Comparison of ENCODE assay signal across 22 mouse cellular contexts in the genomic region with DNA sequence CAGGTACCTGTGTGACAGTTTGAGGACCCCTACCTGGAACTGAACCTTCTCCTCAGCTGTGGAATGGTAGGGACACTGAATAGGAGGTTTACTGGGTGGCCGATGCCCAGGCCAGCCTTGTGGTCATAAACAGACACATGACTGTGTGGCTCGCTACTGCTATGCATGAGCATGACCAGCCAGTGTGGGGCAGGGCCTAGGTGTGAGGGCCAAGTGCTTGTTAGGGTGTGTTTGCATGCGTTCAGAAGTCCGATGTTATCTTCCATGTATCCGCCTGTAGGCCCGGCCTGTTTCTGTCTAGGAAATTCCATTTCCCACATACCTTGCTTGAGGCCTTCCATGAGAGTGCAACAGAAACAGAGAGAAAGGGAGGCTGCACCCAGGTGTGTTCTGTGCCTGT. TPM values are rescaled to one million over a fixed set of nuclear protein-coding genes. Genes with fewer than 3 reads are reported as not detected.
DNase-seq lines count a peak whose midpoint lies in the region; ATAC-seq lines count a peak whose summit lies in the region.
"Had no signal": no experiment of that assay in that cellular context is flagged by ENCODE, and none has a peak within 500 bp of the region (broad histone marks: within the 10 kb centered on the region; RNA-seq: fewer than 3 reads in every experiment).

No protein-coding gene starts in this region.

- no peak overlapping the region for H3K4me2 ChIP-seq in intestine, embryonic 16.5 days (ENCODE audit: low read depth, low read length)
- H3K4me2 ChIP-seq in intestine, embryonic 15.5 days (replicated peaks) = no peak overlapping the region
- H3K4me2 ChIP-seq in midbrain, embryonic 11.5 days = no peak overlapping the region
- H3K4me2 ChIP-seq in midbrain, embryonic 16.5 days (ENCODE audit: low read length) = no peak overlapping the region
- H3K4me2 ChIP-seq in limb, embryonic 13.5 days (replicated peaks) = no peak overlapping the region
- no peak overlapping the region for H3K4me2 ChIP-seq in stomach, embryonic 16.5 days (ENCODE audit: low read depth, low read length)
- H3K4me2 ChIP-seq: forebrain, embryonic 13.5 days; heart, embryonic 12.5 days had no signal

- H3K36me3 ChIP-seq in intestine, embryonic 16.5 days (ENCODE audit: control insufficient read depth, insufficient read depth, low read length) = no peaks in the 10 kb centered on the region
- H3K36me3 ChIP-seq in intestine, embryonic 15.5 days = no peaks in the 10 kb centered on the region
- H3K36me3 ChIP-seq in midbrain, embryonic 11.5 days (ENCODE audit: control insufficient read depth, insufficient read depth, low read length) = no peaks in the 10 kb centered on the region
- H3K36me3 ChIP-seq in midbrain, embryonic 16.5 days (ENCODE audit: control insufficient read depth, insufficient read depth, low read length) = no peaks in the 10 kb centered on the region
- H3K36me3 ChIP-seq in limb, embryonic 13.5 days = no peaks in the 10 kb centered on the region
- H3K36me3 ChIP-seq in stomach, embryonic 16.5 days (ENCODE audit: control insufficient read depth, insufficient read depth, low read length) = no peaks in the 10 kb centered on the region
- H3K36me3 ChIP-seq: heart, embryonic 12.5 days had no signal

- 69% methylated on average over 6 of the region's 6 CpGs for WGBS in intestine, embryonic 16.5 days
- WGBS in intestine, embryonic 15.5 days = 70% methylated on average over 6 of the region's 6 CpGs
- WGBS in midbrain, embryonic 11.5 days = 90% methylated on average over 6 of the region's 6 CpGs
- WGBS in midbrain, embryonic 16.5 days = 88% methylated on average over 6 of the region's 6 CpGs
- WGBS in limb, embryonic 13.5 days = 87% methylated on average over 6 of the region's 6 CpGs
- 72% methylated on average over 6 of the region's 6 CpGs for WGBS in stomach, embryonic 16.5 days

- no peak overlapping the region for H3K27ac ChIP-seq in intestine, embryonic 16.5 days (ENCODE audit: low read length)
- H3K27ac ChIP-seq in intestine, embryonic 15.5 days = no peak overlapping the region
- H3K27ac ChIP-seq in midbrain, embryonic 11.5 days (ENCODE audit: low read depth, low read length) = no peak overlapping the region
- H3K27ac ChIP-seq in midbrain, embryonic 16.5 days (ENCODE audit: low read length) = no peak overlapping the region
- H3K27ac ChIP-seq in limb, embryonic 13.5 days = no peak overlapping the region
- H3K27ac ChIP-seq in stomach, embryonic 16.5 days (ENCODE audit: low read length) = peak overlapping the region; percentile 26; the same call in 1 of the 2 replicates
- H3K27ac ChIP-seq: forebrain, embryonic 13.5 days had no signal

- H3K27me3 ChIP-seq in intestine, embryonic 16.5 days (replicated peaks; ENCODE audit: control insufficient read depth, insufficient read depth, low read length) = no peaks in the 10 kb centered on the region
- H3K27me3 ChIP-seq in intestine, embryonic 15.5 days (replicated peaks) = no peaks in the 10 kb centered on the region
- no peaks in the 10 kb centered on the region for H3K27me3 ChIP-seq in midbrain, embryonic 11.5 days (ENCODE audit: control insufficient read depth, insufficient read depth, low read length)
- H3K27me3 ChIP-seq in midbrain, embryonic 16.5 days (ENCODE audit: control insufficient read depth, insufficient read depth, low read depth, low read length) = no peaks in the 10 kb centered on the region
- H3K27me3 ChIP-seq in limb, embryonic 13.5 days = no peaks in the 10 kb centered on the region
- no peaks in the 10 kb centered on the region for H3K27me3 ChIP-seq in stomach, embryonic 16.5 days (ENCODE audit: control insufficient read depth, insufficient read depth, low read length)
- H3K27me3 ChIP-seq: forebrain, embryonic 13.5 days had no signal

- no peak overlapping the region for H3K9ac ChIP-seq in intestine, embryonic 16.5 days (ENCODE audit: low read depth, low read length)
- H3K9ac ChIP-seq in intestine, embryonic 15.5 days = no peak overlapping the region
- peak overlapping the region; percentile 49 for H3K9ac ChIP-seq in midbrain, embryonic 11.5 days (ENCODE audit: low read length)
- no peak overlapping the region for H3K9ac ChIP-seq in midbrain, embryonic 16.5 days (ENCODE audit: low read depth, low read length)
- 0 out of 2 replicates have a peak overlapping the region, but pooled peaks have one; percentile 20 for H3K9ac ChIP-seq in limb, embryonic 13.5 days
- H3K9ac ChIP-seq in stomach, embryonic 16.5 days (ENCODE audit: low read length) = no peak overlapping the region
- H3K9ac ChIP-seq: forebrain, embryonic 13.5 days; heart, embryonic 12.5 days; liver, postnatal 0 days had no signal

- H3K9me3 ChIP-seq in intestine, embryonic 16.5 days (ENCODE audit: control insufficient read depth, low read length) = no peaks in the 10 kb centered on the region
- no peaks in the 10 kb centered on the region for H3K9me3 ChIP-seq in intestine, embryonic 15.5 days
- H3K9me3 ChIP-seq in midbrain, embryonic 11.5 days (ENCODE audit: control insufficient read depth, low read length) = no peaks in the 10 kb centered on the region
- no peaks in the 10 kb centered on the region for H3K9me3 ChIP-seq in midbrain, embryonic 16.5 days (replicated peaks; ENCODE audit: control insufficient read depth, low read length, poor library complexity, severe bottlenecking)
- no peaks in the 10 kb centered on the region for H3K9me3 ChIP-seq in limb, embryonic 13.5 days
- H3K9me3 ChIP-seq in stomach, embryonic 16.5 days (replicated peaks; ENCODE audit: control insufficient read depth, low read length) = no peaks in the 10 kb centered on the region
- H3K9me3 ChIP-seq: forebrain, embryonic 13.5 days; heart, embryonic 12.5 days; megakaryocyte, embryonic 14.5 days had no signal

- no peak overlapping the region for H3K4me3 ChIP-seq in intestine, embryonic 16.5 days (ENCODE audit: low read length)
- no peak overlapping the region for H3K4me3 ChIP-seq in intestine, embryonic 15.5 days (replicated peaks)
- H3K4me3 ChIP-seq in midbrain, embryonic 11.5 days (ENCODE audit: low read depth, low read length) = no peak overlapping the region
- H3K4me3 ChIP-seq in midbrain, embryonic 16.5 days (ENCODE audit: low read depth, low read length) = no peak overlapping the region
- H3K4me3 ChIP-seq in limb, embryonic 13.5 days = no peak overlapping the region
- H3K4me3 ChIP-seq in stomach, embryonic 16.5 days (replicated peaks; ENCODE audit: low read length) = no peak overlapping the region
- H3K4me3 ChIP-seq: forebrain, embryonic 13.5 days; heart, embryonic 12.5 days; megakaryocyte, embryonic 14.5 days; myocyte had no signal

- H3K4me1 ChIP-seq in intestine, embryonic 16.5 days (ENCODE audit: control insufficient read depth, insufficient read depth, low read length) = peaks cover 7% of the 10 kb centered on the region; the same call in 1 of the 2 replicates
- peaks cover 10% of the 10 kb centered on the region for H3K4me1 ChIP-seq in intestine, embryonic 15.5 days (replicated peaks)
- H3K4me1 ChIP-seq in midbrain, embryonic 11.5 days (ENCODE audit: control insufficient read depth, insufficient read depth, low read length) = no peaks in the 10 kb centered on the region; the same call in 1 of the 2 replicates
- H3K4me1 ChIP-seq in midbrain, embryonic 16.5 days (ENCODE audit: control insufficient read depth, insufficient read depth, low read length) = no peaks in the 10 kb centered on the region
- H3K4me1 ChIP-seq in limb, embryonic 13.5 days = peaks cover 26% of the 10 kb centered on the region
- peaks cover 25% of the 10 kb centered on the region; the same call in 1 of the 2 replicates for H3K4me1 ChIP-seq in stomach, embryonic 16.5 days (ENCODE audit: control insufficient read depth, insufficient read depth, low read length)
- H3K4me1 ChIP-seq: heart, embryonic 12.5 days had no signal

- no peak for DNase-seq in midbrain, embryonic 11.5 days (ENCODE audit: low spot score, missing footprints)
- DNase-seq in left cerebral cortex, postnatal 4 days = no peak
- DNase-seq: right cerebral cortex, postnatal 14 days had no signal

- ATAC-seq in intestine, embryonic 16.5 days = peak; percentile 46
- ATAC-seq in intestine, embryonic 15.5 days = no peak
- ATAC-seq in midbrain, embryonic 11.5 days (ENCODE audit: low FRiP score) = no peak
- no peak for ATAC-seq in midbrain, embryonic 16.5 days
- no peak for ATAC-seq in limb, embryonic 13.5 days (ENCODE audit: low FRiP score, low read depth)
- peak; percentile 22; the same call in 1 of the 2 replicates for ATAC-seq in stomach, embryonic 16.5 days (ENCODE audit: insufficient read depth, low FRiP score)
- ATAC-seq: forebrain, embryonic 13.5 days; inflammation-experienced regulatory T-cells, adult 6 months; liver, postnatal 0 days had no signal

- intact Hi-C loops in left cerebral cortex, postnatal 4 days (cut with DNase I) = no loop called here

RNA-seq across cellular contexts. Expression of gene Cdcp2, which starts 24.0 kb away (rescaled TPM):
- polyA plus RNA-seq in intestine, embryonic 16.5 days (2015; fragmentation: Nextera tagmentation; extraction: Ambion mirVana) = not detected in 2 replicates
- not detected in 2 replicates for polyA plus RNA-seq in intestine, embryonic 15.5 days (2015; fragmentation: Nextera tagmentation; extraction: Ambion mirVana)
- 0.11 and 0.29 TPM in 2 replicates for polyA plus RNA-seq in midbrain, embryonic 11.5 days (2014; fragmentation: Nextera tagmentation; extraction: Ambion mirVana)
- polyA plus RNA-seq in midbrain, embryonic 16.5 days (2015; fragmentation: Nextera tagmentation; extraction: Ambion mirVana) = not detected in 2 replicates
- 0.08 TPM in 1 of 2 replicates, not detected in the other for polyA plus RNA-seq in limb, embryonic 13.5 days (2015; fragmentation: Nextera tagmentation; extraction: Ambion mirVana)
- not detected in 2 replicates for polyA plus RNA-seq in stomach, embryonic 16.5 days (2015; fragmentation: Nextera tagmentation; extraction: Ambion mirVana)
- not detected for total RNA-seq in left cerebral cortex, postnatal 4 days (2021)
- total RNA-seq: gastrocnemius, postnatal 10 days; heart, postnatal 25 days; layer of hippocampus, postnatal 10 days; left cerebral cortex, postnatal 10 days; liver, adult 2 months; neutrophil, adult 5-6 weeks had no signal
- polyA plus RNA-seq: C2C12; forebrain, embryonic 13.5 days; heart, embryonic 12.5 days; inflammation-experienced regulatory T-cells, adult 6 months; large intestine, adult 2 months; liver, adult 2 months; liver, postnatal 0 days; myocyte had no signal

RNA-seq across cellular contexts. Expression of gene Cyb5rl, which starts 53.9 kb away (rescaled TPM):
- polyA plus RNA-seq in intestine, embryonic 16.5 days (2015; fragmentation: Nextera tagmentation; extraction: Ambion mirVana) = 7.2 and 7.7 TPM in 2 replicates
- polyA plus RNA-seq in intestine, embryonic 15.5 days (2015; fragmentation: Nextera tagmentation; extraction: Ambion mirVana) = 6.1 and 6.6 TPM in 2 replicates
- polyA plus RNA-seq in midbrain, embryonic 11.5 days (2014; fragmentation: Nextera tagmentation; extraction: Ambion mirVana) = 5.6 TPM in 2 replicates
- 4.1 and 7.2 TPM in 2 replicates for polyA plus RNA-seq in midbrain, embryonic 16.5 days (2015; fragmentation: Nextera tagmentation; extraction: Ambion mirVana)
- polyA plus RNA-seq in limb, embryonic 13.5 days (2015; fragmentation: Nextera tagmentation; extraction: Ambion mirVana) = 7.0 and 7.3 TPM in 2 replicates
- polyA plus RNA-seq in stomach, embryonic 16.5 days (2015; fragmentation: Nextera tagmentation; extraction: Ambion mirVana) = 7.5 and 9.3 TPM in 2 replicates
- total RNA-seq in left cerebral cortex, postnatal 4 days (2021) = 1 to 10 TPM; 5.6 to 6.9 TPM

RNA-seq across cellular contexts. Expression of gene Mrpl37, which starts 54.0 kb away (rescaled TPM):
- polyA plus RNA-seq in intestine, embryonic 16.5 days (2015; fragmentation: Nextera tagmentation; extraction: Ambion mirVana) = 112 and 117 TPM in 2 replicates
- polyA plus RNA-seq in intestine, embryonic 15.5 days (2015; fragmentation: Nextera tagmentation; extraction: Ambion mirVana) = 103 and 115 TPM in 2 replicates
- polyA plus RNA-seq in midbrain, embryonic 11.5 days (2014; fragmentation: Nextera tagmentation; extraction: Ambion mirVana) = 106 and 112 TPM in 2 replicates
- polyA plus RNA-seq in midbrain, embryonic 16.5 days (2015; fragmentation: Nextera tagmentation; extraction: Ambion mirVana) = 74.1 and 77.3 TPM in 2 replicates
- 97.2 and 99.5 TPM in 2 replicates for polyA plus RNA-seq in limb, embryonic 13.5 days (2015; fragmentation: Nextera tagmentation; extraction: Ambion mirVana)
- polyA plus RNA-seq in stomach, embryonic 16.5 days (2015; fragmentation: Nextera tagmentation; extraction: Ambion mirVana) = 88.2 and 91.8 TPM in 2 replicates
- total RNA-seq in left cerebral cortex, postnatal 4 days (2021) = 10 to 100 TPM; 65.6 to 71.2 TPM

RNA-seq across cellular contexts. Expression of gene Tmem59, which starts 57.5 kb away (rescaled TPM):
- polyA plus RNA-seq in intestine, embryonic 16.5 days (2015; fragmentation: Nextera tagmentation; extraction: Ambion mirVana) = 449 TPM in 2 replicates
- polyA plus RNA-seq in intestine, embryonic 15.5 days (2015; fragmentation: Nextera tagmentation; extraction: Ambion mirVana) = 394 and 425 TPM in 2 replicates
- 344 and 384 TPM in 2 replicates for polyA plus RNA-seq in midbrain, embryonic 11.5 days (2014; fragmentation: Nextera tagmentation; extraction: Ambion mirVana)
- polyA plus RNA-seq in midbrain, embryonic 16.5 days (2015; fragmentation: Nextera tagmentation; extraction: Ambion mirVana) = 356 and 359 TPM in 2 replicates
- polyA plus RNA-seq in limb, embryonic 13.5 days (2015; fragmentation: Nextera tagmentation; extraction: Ambion mirVana) = 423 and 430 TPM in 2 replicates
- 442 and 466 TPM in 2 replicates for polyA plus RNA-seq in stomach, embryonic 16.5 days (2015; fragmentation: Nextera tagmentation; extraction: Ambion mirVana)
- 100 to 1,000 TPM; 115 to 118 TPM for total RNA-seq in left cerebral cortex, postnatal 4 days (2021)

RNA-seq across cellular contexts. Expression of gene Tceanc2, which starts 58.2 kb away (rescaled TPM):
- polyA plus RNA-seq in intestine, embryonic 16.5 days (2015; fragmentation: Nextera tagmentation; extraction: Ambion mirVana) = 17.6 and 19.4 TPM in 2 replicates
- 21.8 and 35.1 TPM in 2 replicates for polyA plus RNA-seq in intestine, embryonic 15.5 days (2015; fragmentation: Nextera tagmentation; extraction: Ambion mirVana)
- polyA plus RNA-seq in midbrain, embryonic 11.5 days (2014; fragmentation: Nextera tagmentation; extraction: Ambion mirVana) = 22.8 and 25.2 TPM in 2 replicates
- polyA plus RNA-seq in midbrain, embryonic 16.5 days (2015; fragmentation: Nextera tagmentation; extraction: Ambion mirVana) = 18.1 and 27.2 TPM in 2 replicates
- 29.1 and 32.7 TPM in 2 replicates for polyA plus RNA-seq in limb, embryonic 13.5 days (2015; fragmentation: Nextera tagmentation; extraction: Ambion mirVana)
- 17.9 and 25.2 TPM in 2 replicates for polyA plus RNA-seq in stomach, embryonic 16.5 days (2015; fragmentation: Nextera tagmentation; extraction: Ambion mirVana)
- 10 to 100 TPM; 24.4 to 27.4 TPM for total RNA-seq in left cerebral cortex, postnatal 4 days (2021)

Comparison
In these comparisons a context has a peak if more than half of its experiments do, and no peak if none do; other contexts are left out.
1. ATAC-seq: peak in intestine, embryonic 16.5 days (single experiment) and stomach, embryonic 16.5 days (single experiment); none in intestine, embryonic 15.5 days (single experiment), midbrain, embryonic 11.5 days (single experiment), midbrain, embryonic 16.5 days (single experiment) and limb, embryonic 13.5 days (single experiment).
2. H3K9ac ChIP-seq: peak in midbrain, embryonic 11.5 days (single experiment) and limb, embryonic 13.5 days (single experiment); none in intestine, embryonic 16.5 days (single experiment), intestine, embryonic 15.5 days (single experiment), midbrain, embryonic 16.5 days (single experiment) and stomach, embryonic 16.5 days (single experiment).